Mouse (Mus musculus): ENCODE data around the gene Clrn1.

GRCm38 (mm10) chr3:58808636-58809035 is 76.5 kb downstream of the Clrn1 start:
- no peak for TF ChIP-seq CTCF (IDR thresholded peaks at IDR 0.05; ENCODE audit: extremely low read depth, insufficient read depth, low read length)
- no peak for TF ChIP-seq POLR2A (IDR thresholded peaks at IDR 0.05; ENCODE audit: extremely low read depth, insufficient read depth, low read length)

Data from cortical plate, adult 2 months (tissue).